Mouse (Mus musculus) gastrocnemius, postnatal 14 days (tissue): ENCODE measurements around the gene Atf7. TPM values are rescaled to one million over a fixed set of nuclear protein-coding genes. Genes with fewer than 3 reads are reported as not detected.
"Not testable (repeated sequence)": the region's sequence is repeated elsewhere in the genome, so short reads cannot be mapped to it uniquely, and the experiment has no call there.

Experiments used
- DNase-seq: peaks from one replicate; pipeline ENCODE4 v3.0.0; 2021; ENCODE audit warnings: mixed read lengths
- intact Hi-C: fragments of 180-260 bp; cut with DNase I; formaldehyde crosslinking; loops from one replicate; pipeline ENCODE4 v1.15.1; 2025; ENCODE audit warnings: low total_unique reads
- long read RNA-seq, 2 experiments: library from polyadenylated mRNA; stranded (forward); transcript quantifications; one replicate each; pipeline ENCODE4 v2.0.0; 2021
- total RNA-seq, 2 experiments: library from RNA; stranded (reverse); gene quantifications; 2 replicates each; pipeline ENCODE4 v1.2.3; 2021

The Atf7 gene
- total RNA-seq = 10 to 100 TPM; 49.9 to 51.2 TPM
- long read RNA-seq, experiment 1, full-length matches to known transcripts = 1 of 2 reads
- long read RNA-seq, experiment 1, partial matches to known transcripts = 0 of 2 reads
- long read RNA-seq, experiment 1, other reads (novel, unspliced or antisense) = 1 of 2 reads
- long read RNA-seq, experiment 2, full-length matches to known transcripts = 3 of 4 reads
- long read RNA-seq, experiment 2, partial matches to known transcripts = 0 of 4 reads
- long read RNA-seq, experiment 2, other reads (novel, unspliced or antisense) = 1 of 4 reads

DNA sequence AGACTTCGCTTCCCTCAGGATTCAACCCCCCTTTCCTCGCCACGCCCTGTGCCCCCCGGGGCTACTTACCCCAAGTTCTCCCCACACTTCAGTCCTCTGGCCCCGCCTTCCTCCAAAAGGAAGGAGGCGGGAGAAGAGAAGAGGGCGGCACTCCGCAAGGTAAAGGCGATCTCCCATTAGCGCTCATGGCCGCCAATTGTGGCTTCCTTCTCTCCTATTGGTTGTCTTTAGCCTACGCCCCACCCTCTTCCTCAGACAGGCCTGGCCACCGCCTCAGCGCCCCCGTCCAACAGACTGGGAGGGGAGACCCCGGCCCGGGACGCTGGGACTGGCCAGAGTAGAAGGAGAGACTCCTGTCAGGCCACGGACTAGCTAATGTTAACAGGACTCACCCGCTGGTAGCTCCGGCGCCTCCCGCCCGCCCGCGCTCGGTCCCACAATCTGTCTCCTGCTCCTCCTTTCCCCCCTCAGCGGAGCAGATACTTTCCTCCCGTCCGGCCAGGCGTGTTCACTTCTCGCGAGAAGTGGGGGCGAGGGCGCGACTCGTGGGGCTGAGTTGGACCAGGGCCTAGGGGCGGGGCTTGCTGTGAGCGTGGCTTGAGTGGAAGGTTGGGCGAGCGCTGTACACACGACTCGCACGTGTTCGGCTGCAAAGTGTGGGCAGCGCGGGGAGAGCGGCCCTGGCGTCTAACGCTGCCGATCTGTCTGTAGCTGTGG, at the start of gene Atf7, which contains the start of gene Gm28047:
Gene Atf7, minus strand, starts transcription at position 495 of the 717 bp plus-strand sequence.
Gene Gm28047, minus strand, starts transcription at position 98 of the 717 bp plus-strand sequence.
- DNase-seq = peak; percentile 100
- intact Hi-C loops = no loop called here

DNA sequence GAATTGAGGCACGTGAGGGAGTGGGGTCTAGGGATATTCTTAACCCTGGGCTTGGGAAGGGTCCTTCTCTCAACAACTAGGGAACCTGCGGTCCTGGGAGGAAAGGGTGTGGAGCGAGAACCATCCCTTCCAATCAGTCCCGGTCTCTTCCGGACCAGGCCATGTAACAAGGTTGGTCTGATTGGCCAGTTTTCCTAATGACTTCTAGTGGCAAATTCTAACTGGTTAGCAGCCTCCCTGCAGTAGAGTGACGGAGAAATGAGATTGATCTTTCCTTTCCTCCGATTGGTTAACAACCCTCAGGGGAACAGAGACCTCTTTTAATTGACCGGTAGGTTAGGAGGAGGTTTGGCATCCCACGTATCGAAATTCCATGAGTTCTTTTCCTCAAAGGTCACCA, 48.3 kb upstream of the Atf7 start:
- intact Hi-C loops = no loop called here
- DNase-seq = peak; percentile 39

DNA sequence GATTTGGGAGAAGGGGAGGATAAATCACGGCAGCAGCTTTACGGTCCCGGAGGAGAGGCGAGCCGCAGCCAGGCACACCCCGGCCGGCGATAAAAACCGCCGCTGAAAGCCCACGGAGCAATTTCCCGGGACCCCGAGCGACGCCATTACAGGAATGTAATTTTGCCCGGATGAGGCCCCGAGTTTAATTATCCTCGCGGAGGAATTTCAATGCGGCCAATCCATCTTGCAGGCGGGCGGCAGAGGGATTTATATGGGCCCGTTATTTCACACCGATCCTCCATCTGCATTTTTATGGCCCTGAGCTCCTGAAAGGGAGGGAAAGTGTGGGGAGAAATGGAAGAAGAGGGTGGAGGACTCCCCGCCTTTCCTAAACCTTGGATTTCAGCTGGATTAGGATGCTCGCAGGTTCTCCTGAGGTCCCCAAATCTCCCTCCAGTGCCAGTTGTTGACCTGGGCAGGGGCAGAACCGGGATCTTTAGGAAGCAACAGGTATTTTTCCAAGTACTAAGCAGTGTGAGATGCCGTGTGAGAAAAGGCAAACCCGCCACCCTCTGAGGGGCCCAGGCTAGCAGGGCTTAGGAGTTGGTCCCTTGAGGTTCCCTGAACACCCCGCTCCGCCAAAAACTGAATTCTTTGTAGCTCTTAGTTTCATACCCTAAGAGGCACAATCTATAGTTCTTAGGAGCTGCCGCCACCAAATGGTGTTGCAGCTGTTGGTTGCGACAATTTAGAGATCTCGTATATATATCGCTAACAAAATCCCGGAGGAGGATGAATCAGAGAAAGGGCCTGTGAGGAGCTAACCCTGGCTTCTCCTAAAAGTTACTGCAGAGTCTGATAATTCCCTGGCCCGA, 47.2 kb upstream of the Atf7 start, which contains the start of gene Atp5g2:
Gene Atp5g2, minus strand, starts transcription at position 138 of the 857 bp plus-strand sequence.
- intact Hi-C loops = no loop called here
- peak; percentile 46 for DNase-seq

DNA sequence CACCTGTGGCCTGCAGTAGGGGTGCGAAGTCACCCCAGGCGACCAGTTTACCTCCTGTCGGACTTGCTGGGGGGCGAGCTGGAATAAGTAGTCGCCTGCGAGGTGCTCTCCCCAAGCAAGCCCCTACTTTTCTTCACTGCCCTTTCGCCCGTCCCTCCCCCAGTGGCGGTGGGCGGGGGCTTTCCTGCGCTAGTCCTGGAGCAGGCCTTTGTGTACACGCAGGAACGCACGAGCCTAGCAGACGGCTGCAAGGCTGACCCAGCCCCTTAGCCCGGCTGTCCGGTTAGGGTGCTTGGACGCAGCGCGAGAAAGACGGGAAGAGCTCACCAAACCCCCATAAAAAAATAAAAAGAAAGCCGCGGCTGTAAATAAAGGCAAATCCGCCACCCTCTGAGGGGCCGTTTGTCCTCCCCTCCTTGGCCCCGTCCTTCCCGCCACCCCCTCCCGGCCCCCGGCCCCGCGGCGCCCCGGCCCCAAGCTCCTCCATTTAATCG, 46.5 kb upstream of the Atf7 start:
- DNase-seq = peak; percentile 92
- intact Hi-C loops = no loop called here

DNA sequence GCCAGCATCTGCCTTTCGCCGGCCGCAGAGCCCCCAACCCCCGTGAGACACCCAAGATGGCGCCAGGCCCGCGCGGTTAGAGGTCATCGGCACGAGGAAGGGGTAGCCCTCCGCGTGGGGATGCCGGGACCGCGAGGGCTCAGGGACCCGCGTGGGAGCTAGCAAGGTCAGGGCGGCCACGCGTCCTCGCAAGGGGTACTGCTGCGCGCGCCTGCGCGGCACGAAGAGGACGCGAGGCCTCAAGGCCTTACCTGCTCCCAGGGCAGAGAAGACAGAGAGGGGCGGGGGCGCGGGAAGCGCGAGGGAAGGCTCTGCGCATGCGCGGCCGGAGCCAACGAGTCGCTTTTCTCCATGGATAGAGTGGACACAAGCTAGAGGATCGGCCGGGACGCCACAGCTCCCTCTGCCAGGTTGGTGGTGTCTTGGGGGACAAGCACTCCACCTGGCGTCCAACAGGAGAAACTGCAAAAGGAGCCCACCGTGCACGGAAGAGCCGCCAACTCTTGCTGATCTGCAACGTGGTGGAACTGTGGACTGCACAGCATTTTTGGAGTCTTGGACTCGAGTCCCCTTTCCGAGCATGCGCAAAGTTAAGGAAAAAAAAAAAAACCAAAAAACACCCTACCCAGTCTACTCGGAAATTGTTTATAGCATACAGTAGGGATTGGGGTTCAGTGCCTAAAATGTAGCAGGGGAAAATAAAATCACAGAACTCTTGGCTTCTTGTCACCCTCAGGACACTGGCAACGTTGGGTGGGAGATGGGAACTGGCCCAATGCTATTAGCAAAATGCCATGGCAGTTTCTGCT, 45.7 kb upstream of the Atf7 start:
- intact Hi-C loops = no loop called here
- DNase-seq = peak; percentile 98

DNA sequence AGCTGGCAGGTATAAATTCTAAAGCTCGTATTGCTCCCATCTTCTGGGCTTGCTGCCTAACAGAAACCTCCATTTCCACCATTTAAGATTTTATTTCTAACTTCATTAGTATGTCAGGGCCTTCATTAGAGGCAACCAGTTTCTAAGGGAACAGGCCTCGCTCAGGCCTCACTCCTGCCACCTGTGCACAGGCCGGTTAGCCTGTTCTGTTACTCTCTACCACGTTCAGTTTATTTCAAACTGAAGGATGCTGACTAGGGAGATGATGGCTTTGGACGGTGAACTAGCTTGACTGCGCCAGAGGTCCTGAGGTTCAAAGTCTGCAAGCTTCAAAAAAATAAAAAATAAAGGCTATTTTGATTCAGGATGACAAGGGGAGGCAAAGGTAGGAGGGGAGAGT, 45.0 kb upstream of the Atf7 start:
- intact Hi-C loops = no loop called here
- DNase-seq = no peak

DNA sequence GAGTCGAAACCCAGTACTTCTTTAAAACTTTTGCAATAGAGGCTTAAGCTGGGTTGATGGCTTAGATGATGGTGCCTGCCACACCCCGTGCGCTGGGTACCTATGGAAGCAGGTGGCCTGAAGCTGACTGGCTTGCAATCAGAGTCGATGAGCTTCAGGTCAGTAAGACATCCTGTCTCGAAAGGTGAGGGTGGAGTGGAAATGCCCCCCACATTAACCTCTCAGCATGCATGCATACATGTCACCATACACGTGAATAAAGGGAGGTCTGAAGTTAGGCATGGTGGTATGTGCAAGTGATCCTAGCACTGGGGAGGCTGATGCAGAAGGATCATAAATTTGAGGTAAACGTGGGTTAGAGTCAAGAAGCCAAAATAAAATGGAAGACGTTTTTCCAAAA, 44.3 kb upstream of the Atf7 start:
- no peak for DNase-seq
- intact Hi-C loops = loop anchor here (10.0 kb wide), 1 partner anchor 115 kb away; no protein-coding TSS in a partner anchor

DNA sequence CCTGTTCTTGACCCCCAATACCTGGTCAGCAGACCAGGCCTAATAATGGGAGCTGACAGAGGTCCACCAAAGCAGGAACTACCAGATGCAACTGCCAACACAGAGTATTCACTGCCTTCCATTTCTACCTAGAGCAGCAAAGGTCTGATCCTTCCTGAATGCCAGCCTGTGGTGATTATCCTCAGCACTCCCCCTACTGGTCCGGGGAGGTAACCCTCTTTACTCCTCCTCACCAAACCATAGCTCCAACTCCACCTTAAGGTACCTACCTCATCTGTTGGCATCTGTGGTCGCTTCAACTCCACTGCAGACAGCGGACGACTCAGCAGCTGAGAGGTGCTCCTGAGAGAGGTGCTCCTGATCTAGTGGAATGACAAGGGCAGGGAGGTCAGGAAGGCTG, 40.2 kb upstream of the Atf7 start:
- peak; percentile 32 for DNase-seq
- intact Hi-C loops = loop anchor here (10.0 kb wide), 1 partner anchor 111 kb away; no protein-coding TSS in a partner anchor

DNA sequence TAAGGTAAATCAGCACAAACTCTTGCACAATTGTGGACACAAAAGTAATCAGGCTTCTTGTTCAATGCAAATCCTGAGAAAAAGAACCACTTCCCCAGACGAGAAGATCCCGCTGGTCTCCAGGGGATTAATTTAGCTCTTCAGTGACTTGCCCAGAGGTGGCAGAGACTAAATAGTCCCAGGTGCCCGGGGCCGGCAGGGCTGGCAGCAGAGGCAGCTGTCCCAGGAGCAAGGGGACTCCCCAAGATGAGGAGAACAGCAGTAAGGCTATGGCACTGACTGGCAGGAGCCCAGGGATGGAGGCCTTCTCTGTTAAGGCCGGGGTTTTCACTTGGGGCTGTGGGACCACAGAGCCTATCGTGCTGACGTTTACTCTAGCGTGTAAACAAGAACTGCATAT, 38.6 kb upstream of the Atf7 start:
- intact Hi-C loops = loop anchor here (10.0 kb wide), 1 partner anchor 109 kb away; no protein-coding TSS in a partner anchor

DNA sequence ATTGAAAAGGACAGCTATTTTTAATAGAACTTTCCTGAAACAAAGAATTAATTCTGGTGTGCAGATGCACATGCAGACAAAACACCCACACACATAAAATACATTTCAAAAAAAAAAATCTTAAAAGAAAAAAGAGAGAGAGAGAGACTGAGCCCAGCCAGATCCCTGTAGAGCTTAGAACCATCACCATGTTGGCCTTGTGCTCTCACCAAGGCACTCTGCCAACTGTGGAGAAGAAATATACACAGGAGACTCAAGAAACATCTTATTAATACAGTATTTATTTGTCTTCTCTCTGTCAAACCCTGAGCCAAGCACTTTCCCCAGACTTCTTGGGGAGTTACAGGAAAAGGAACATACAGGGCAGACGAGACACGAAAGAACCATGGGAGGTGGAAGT, 37.3 kb upstream of the Atf7 start:
- intact Hi-C loops = loop anchor here (10.0 kb wide), 1 partner anchor 108 kb away; no protein-coding TSS in a partner anchor
- DNase-seq = not testable (repeated sequence)

More for the DNA sequence above, 38.6 kb upstream of the Atf7 start:
- DNase-seq = no peak

DNA sequence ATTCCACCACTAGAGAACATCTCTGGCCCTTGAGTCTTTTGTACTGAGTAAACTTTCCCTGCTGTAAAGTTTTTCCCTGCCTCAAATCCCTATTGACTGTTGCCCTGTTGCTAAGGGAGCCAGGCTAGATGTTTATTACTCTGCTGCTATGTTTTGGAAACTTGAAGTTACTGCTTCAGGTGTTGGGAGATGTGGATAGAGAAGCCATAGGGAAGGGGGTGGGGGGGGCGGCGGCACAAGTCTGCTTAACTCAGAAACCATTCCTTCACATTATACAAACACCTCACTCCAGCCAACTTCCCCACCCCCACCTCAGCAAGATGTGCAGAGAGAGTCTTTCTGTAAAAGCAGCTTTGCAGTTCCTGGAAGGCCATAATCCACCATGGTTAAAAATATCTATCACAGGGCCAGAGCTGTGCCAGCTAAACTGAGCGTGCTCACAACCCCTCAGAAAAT, 32.7 kb upstream of the Atf7 start:
- no peak for DNase-seq
- intact Hi-C loops = no loop called here

DNA sequence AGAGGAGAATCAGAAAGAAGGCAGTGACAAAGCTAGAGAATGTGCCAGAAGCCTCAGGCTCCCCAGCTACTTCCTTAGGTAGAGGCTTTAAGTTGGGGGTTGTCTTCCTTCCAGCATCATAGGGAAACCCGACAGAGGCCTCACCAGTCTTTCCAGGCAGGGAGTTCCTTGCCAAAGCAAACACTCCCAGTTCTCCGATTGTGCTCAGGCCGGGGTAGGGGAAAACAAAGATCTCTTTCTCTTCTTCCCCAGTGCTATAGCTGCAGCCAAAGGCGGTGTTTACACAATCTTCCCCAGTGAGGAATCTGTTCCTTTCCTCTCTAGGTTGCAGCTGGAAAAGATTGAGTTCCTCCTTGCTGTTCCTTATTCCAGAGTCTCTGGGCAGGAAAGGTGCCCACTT, 31.4 kb upstream of the Atf7 start:
- intact Hi-C loops = no loop called here

DNA sequence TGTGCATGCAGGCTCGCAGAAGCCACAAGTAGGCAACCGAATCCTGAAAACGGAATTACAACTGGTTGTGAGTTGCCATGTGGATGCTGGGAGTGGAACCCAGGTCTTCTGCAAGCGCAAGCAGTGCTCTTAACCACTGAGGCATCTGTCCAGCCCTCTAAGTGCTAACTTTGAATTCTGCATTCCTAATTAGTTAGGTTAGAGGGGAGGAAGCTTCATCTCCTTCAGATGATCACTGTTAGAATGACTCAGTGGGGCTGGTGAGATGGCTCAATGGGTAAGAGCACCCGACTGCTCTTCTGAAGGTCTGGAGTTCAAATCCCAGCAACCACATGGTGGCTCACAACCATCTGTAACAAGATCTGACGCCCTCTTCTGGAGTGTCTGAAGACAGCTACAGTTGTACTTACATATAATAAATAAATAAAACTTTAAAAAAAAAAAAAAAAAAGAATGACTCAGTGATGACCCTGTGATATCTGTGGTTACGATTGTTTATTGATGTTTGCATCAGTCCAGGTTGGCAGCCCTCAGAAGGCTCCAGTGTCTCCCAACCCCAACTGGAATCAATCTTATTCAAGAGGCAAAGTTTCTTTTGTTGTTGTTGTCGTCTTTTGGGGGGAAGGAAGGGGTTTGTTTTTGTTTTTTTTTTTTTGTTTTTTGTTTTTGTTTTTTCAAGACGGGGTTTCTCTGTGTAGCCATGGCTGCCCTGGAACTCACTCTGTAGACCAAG, 26.8 kb upstream of the Atf7 start:
- intact Hi-C loops, DNase-seq: not testable (repeated sequence)

More for the DNA sequence above, 31.4 kb upstream of the Atf7 start:
- peak; percentile 23 for DNase-seq

DNA sequence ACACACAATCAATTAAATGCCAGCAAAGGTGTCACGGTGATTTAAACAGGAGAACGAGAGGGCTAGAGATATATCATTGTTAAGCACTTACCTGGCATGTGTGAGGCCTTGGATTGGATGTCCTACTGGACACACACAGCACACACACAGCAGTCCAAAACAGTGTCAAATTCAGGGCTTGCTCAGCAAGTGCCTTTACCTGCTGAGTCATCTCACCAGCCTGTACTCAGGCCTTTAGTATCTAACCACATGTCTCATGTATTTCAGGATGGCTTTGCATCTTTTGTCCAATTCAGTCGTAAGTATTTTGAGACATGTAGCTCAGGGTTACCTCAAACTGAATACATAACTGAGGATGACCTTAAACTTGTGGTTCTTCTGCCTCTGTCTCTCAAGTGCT, 25.8 kb upstream of the Atf7 start:
- DNase-seq = no peak
- intact Hi-C loops = no loop called here

DNA sequence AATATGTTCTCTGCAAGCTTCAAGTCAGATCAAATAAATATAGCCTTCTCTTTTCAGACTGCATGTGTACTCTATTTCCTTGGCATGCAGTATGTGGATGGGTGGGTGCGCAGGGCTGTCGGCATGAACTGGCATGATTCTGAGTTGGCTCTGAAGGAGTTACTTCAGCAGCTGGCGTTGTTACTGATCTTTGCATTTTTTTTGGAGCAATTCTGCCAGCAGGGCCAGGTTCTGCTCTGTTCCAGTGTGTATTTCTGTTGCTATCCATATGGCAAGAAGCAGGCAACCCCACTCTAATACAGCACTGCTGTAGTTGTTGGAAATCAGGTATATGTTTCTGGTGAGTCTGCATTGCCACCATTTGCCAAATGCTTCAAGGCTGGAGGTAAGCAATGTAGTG, 10.6 kb upstream of the Atf7 start:
- intact Hi-C loops = no loop called here
- DNase-seq = no peak

DNA sequence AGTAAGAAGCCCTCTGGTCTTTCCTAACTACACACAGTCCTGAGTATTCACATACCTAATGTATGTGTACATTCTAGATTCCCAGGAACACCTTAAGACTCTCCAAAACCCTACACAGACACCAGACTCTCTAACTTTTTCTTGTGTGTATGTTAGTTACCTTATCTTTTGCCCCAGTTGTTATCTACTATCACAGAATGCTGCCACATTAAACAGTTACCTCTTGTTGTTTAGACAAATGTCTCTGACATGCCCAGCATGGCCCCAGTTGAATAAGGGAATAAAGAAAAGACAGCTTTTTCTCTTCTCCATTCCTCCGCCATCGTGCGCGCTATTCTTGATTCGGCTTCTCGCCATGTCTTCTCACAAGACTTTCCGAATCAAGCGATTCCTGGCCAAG, 9.4 kb upstream of the Atf7 start:
- DNase-seq = no peak
- intact Hi-C loops = no loop called here

DNA sequence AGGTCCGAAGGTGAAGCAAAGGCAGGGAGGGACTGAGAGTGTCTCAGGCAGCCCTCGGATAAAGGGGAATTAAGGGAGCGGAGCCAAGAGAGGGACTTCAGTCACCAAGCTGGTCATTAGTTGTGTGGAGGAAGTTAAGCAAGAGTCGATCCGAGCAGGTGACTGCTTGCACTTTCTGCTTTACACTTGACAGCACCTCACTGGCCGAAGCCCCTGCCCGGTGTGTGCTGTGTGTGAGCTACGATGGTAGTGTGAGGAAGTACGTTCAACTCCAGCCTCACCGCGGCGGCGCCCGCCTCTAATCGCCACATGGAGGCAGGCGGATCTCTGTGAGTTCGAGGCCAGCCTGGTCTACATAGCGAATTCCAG, 407 bp upstream of the Atf7 start:
- peak; percentile 27 for DNase-seq
- intact Hi-C loops = no loop called here

DNA sequence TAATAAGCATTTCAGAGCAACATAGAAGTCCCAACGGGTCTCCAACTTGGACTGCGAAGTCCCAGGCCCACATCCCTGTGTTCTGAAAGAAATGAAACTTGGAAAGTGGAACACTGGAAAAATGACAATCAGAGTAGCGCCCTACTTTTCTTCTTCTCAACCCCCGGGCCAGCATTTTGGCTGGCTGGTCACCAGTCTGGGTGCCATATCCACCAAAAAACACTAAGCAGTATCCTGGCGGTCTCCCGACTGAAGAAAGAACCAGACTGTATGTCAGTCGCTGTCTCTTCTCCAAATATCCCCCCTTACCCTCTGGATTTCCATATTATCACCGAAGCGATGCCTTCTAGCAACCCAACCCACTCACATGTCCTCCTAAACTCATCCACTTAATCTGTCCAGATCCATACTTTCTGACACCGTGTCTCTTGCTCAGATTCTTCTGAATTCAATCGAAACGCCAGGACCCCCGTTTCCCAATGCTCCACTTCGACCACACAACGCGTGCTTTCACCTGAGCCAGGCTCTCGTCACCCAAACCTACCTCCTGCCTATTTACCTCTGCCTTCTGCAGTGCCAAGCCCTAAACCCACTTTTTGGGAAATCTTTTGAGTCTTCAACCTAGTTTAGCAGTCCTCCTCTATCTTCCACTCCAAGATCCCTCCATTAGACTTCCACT, 834 bp downstream of the Atf7 start:
- intact Hi-C loops = no loop called here
- DNase-seq = peak; percentile 16
